In the genomic region with DNA sequence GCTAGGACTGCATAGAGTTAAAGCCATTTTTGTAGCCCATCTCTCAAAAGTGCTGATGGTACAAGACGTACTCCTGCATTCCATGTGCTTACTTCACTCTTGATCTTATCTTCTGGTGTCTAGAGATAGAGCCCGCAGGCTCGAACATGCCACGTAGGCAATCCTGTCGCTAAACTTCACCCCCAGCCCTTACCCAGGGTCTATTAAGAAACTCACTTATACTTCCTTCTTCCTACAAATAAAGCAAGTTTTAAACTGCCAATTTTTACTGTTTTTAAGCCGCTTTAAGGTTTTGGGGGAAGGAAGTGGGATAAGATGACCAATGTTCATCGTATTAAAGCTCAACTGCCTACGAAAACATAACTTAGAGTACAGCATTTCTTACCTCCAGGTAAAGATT, we compare ENCODE assay signal across 23 mouse cellular contexts. TPM values are rescaled to one million over a fixed set of nuclear protein-coding genes. Genes with fewer than 3 reads are reported as not detected.
DNase-seq lines count a peak whose midpoint lies in the region; ATAC-seq and TF ChIP-seq lines count a peak whose summit lies in the region.
"Had no signal": no experiment of that assay in that cellular context is flagged by ENCODE, and none has a peak within 500 bp of the region (broad histone marks: within the 10 kb centered on the region; RNA-seq: fewer than 3 reads in every experiment).

No protein-coding gene starts in this region.

- TF ChIP-seq RAD21 in MEL (IDR thresholded peaks at IDR 0.05; ENCODE audit: low read depth, low read length), result no peak

- H3K79me2 ChIP-seq in MEL (ENCODE audit: control insufficient read depth, insufficient read depth, low read length, poor library complexity), result no peaks in the 10 kb centered on the region

- DNase-seq in MEL (ENCODE audit: low read depth, low spot score), result no peak
- DNase-seq in adrenal gland, postnatal 36 days, result no peak
- no peak for DNase-seq in lung, postnatal 10 days
- DNase-seq: adrenal gland, adult 2 months; adrenal gland, postnatal 10 days; adrenal gland, postnatal 25 days; cerebellum, adult 11-12 months; cerebellum, adult 2 months; cerebellum, adult 9-10 months; cerebellum, postnatal 10 days; cerebellum, postnatal 25 days; embryo, embryonic 11 days; forebrain, postnatal 0 days had no signal

- no peak for TF ChIP-seq POLR2A in MEL (IDR thresholded peaks at IDR 0.05; ENCODE audit: control insufficient read depth in 1 of 2, insufficient read depth in 1 of 2, low read depth in 1 of 2, low read length in 2 of 2, poor library complexity in 1 of 2)

- no peak for TF ChIP-seq CTCF in MEL (IDR thresholded peaks at IDR 0.05 in 2 of 3, conservative IDR thresholded peaks at IDR 0.05 in 1 of 3; ENCODE audit: control insufficient read depth in 1 of 3, insufficient read depth in 1 of 3, low read depth in 2 of 3, low read length in 3 of 3, poor library complexity in 1 of 3, severe bottlenecking in 1 of 3)

- no peak for TF ChIP-seq EP300 in MEL (IDR thresholded peaks at IDR 0.05; ENCODE audit: low read depth in 1 of 2, low read length in 2 of 2)

- H3K4me1 ChIP-seq in MEL (ENCODE audit: control insufficient read depth in 1 of 2, insufficient read depth in 2 of 2, low read length in 2 of 2), result peaks cover 15 to 18% of the 10 kb centered on the region in 2 experiments; a peak in 3 of 4 replicates
- H3K4me1 ChIP-seq: embryonic facial prominence, embryonic 13.5 days; embryonic facial prominence, embryonic 15.5 days; forebrain, embryonic 13.5 days; forebrain, embryonic 15.5 days had no signal

- H3K27me3 ChIP-seq in MEL (ENCODE audit: control insufficient read depth in 1 of 2, insufficient read depth in 2 of 2, low read length in 2 of 2), result no peaks in the 10 kb centered on the region
- H3K27me3 ChIP-seq: CH12.LX; embryonic facial prominence, embryonic 13.5 days; embryonic facial prominence, embryonic 15.5 days; forebrain, embryonic 13.5 days; forebrain, embryonic 15.5 days had no signal

- H3K9me3 ChIP-seq in MEL (replicated peaks; ENCODE audit: insufficient read depth, low read length), result no peaks in the 10 kb centered on the region
- H3K9me3 ChIP-seq: embryonic facial prominence, embryonic 13.5 days; embryonic facial prominence, embryonic 15.5 days; forebrain, embryonic 13.5 days; forebrain, embryonic 15.5 days; G1E had no signal

- H3K36me3 ChIP-seq in MEL (ENCODE audit: control insufficient read depth in 1 of 2, insufficient read depth in 2 of 2, low read length in 2 of 2), result peaks cover 0 to 20% of the 10 kb centered on the region in 2 experiments; a peak in 2 of 4 replicates
- H3K36me3 ChIP-seq: embryonic facial prominence, embryonic 13.5 days; embryonic facial prominence, embryonic 15.5 days; forebrain, embryonic 15.5 days; G1E had no signal

- H3K4me3 ChIP-seq in MEL (ENCODE audit: control insufficient read depth in 1 of 2, insufficient read depth in 1 of 2, low read depth in 2 of 2, low read length in 2 of 2), result peak overlapping the region; percentile 38 to 46
- H3K4me3 ChIP-seq: embryonic facial prominence, embryonic 13.5 days; embryonic facial prominence, embryonic 15.5 days; erythroblast, embryonic 14.5 days; forebrain, embryonic 13.5 days; forebrain, embryonic 15.5 days had no signal

- peak overlapping the region; percentile 63 for H3K27ac ChIP-seq in MEL (ENCODE audit: control insufficient read depth, low read depth, low read length)
- H3K27ac ChIP-seq: embryonic facial prominence, embryonic 13.5 days; embryonic facial prominence, embryonic 15.5 days; forebrain, embryonic 13.5 days; forebrain, embryonic 15.5 days had no signal

- peak; percentile 36; the same call in 1 of the 2 replicates for ATAC-seq in granulocyte monocyte progenitor cell, adult 5-6 weeks (replicated peaks; ENCODE audit: poor library complexity, severe bottlenecking)
- no peak for ATAC-seq in monocyte, adult 5-6 weeks (replicated peaks; ENCODE audit: insufficient number of reproducible peaks, low FRiP score, low TSS enrichment, poor library complexity, severe bottlenecking)
- ATAC-seq: CD4-positive, CD25-positive, alpha-beta regulatory T cell, adult 4 months; forebrain, embryonic 13.5 days; forebrain, embryonic 15.5 days; forebrain, postnatal 0 days had no signal

- peak overlapping the region; percentile 53 for H3K9ac ChIP-seq in MEL (ENCODE audit: control insufficient read depth, low read depth, low read length, poor library complexity, severe bottlenecking)
- H3K9ac ChIP-seq: embryonic facial prominence, embryonic 13.5 days; embryonic facial prominence, embryonic 15.5 days; forebrain, embryonic 13.5 days; forebrain, embryonic 15.5 days; forebrain, postnatal 0 days had no signal

TF ChIP-seq in MEL, 35 proteins besides CTCF, POLR2A, EP300 and RAD21:
- TF ChIP-seq HCFC1 (IDR thresholded peaks at IDR 0.05; ENCODE audit: low read depth, low read length) (no peak), MXI1 (IDR thresholded peaks at IDR 0.05; ENCODE audit: low read depth, low read length) (no peak), JUND (IDR thresholded peaks at IDR 0.05; ENCODE audit: low read depth, low read length) (no peak), RCOR1 (IDR thresholded peaks at IDR 0.05; ENCODE audit: low read depth, low read length) (no peak), MAZ (IDR thresholded peaks at IDR 0.05; ENCODE audit: low read depth, low read length) (no peak), MYC (IDR thresholded peaks at IDR 0.05; ENCODE audit: low read depth, low read length) (no peak), GATA1 (IDR thresholded peaks at IDR 0.05; ENCODE audit: low read depth, low read length) (0 out of 2 replicates have a peak, but pooled peaks have one; percentile 41)

RNA-seq across cellular contexts. Expression of a gene that starts 36.0 kb away (rescaled TPM):
- total RNA-seq in MEL (2012; rRNA removed), result 1.2 and 1.9 TPM in 2 replicates
- polyA plus RNA-seq in MEL (2012; ENCODE audit: insufficient read depth in 1 of 2, insufficient read length in 2 of 2, low read depth in 1 of 2, low replicate concordance in 2 of 2, missing spikeins in 1 of 2), result 10 to 100 TPM in 1 of 2 experiments, not detected in 1; 10.4 TPM
- 0.26 and 0.68 TPM in 2 replicates for total RNA-seq in granulocyte monocyte progenitor cell, adult 5-6 weeks (2014; fragmentation: Nextera tagmentation)
- 0.82 and 3.3 TPM in 2 replicates for total RNA-seq in granulocyte monocyte progenitor cell, adult 5-6 weeks (2017)
- under 1 TPM; 0.36 to 0.72 TPM for total RNA-seq in adrenal gland, postnatal 36 days (2021)
- 0.53 to 2.5 TPM in 2 of 3 replicates, not detected in the other for total RNA-seq in monocyte, adult 5-6 weeks (2017)

RNA-seq across cellular contexts. Expression of a gene that starts 58.7 kb away (rescaled TPM):
- 37.7 and 38.7 TPM in 2 replicates for total RNA-seq in MEL (2012; rRNA removed)
- 10 to 100 TPM; 26.8 to 36.1 TPM for polyA plus RNA-seq in MEL (2012; ENCODE audit: insufficient read depth in 1 of 2, insufficient read length in 2 of 2, low read depth in 1 of 2, low replicate concordance in 2 of 2, missing spikeins in 1 of 2)
- total RNA-seq in granulocyte monocyte progenitor cell, adult 5-6 weeks (2014; fragmentation: Nextera tagmentation), result 57.5 and 61.6 TPM in 2 replicates
- 128 and 151 TPM in 2 replicates for total RNA-seq in granulocyte monocyte progenitor cell, adult 5-6 weeks (2017)
- total RNA-seq in adrenal gland, postnatal 36 days (2021), result 10 to 100 TPM; 11.0 to 11.3 TPM
- total RNA-seq in monocyte, adult 5-6 weeks (2017), result 12.3 to 19.7 TPM (median 15.5 TPM) in 3 replicates
